Mouse (Mus musculus) c-Kit-positive CD71-positive TER-119-positive erythroid progenitor cells, embryonic 14.5 days (primary cell): ENCODE measurements around the gene Fam205a4.
"Not testable (repeated sequence)": the region's sequence is repeated elsewhere in the genome, so short reads cannot be mapped to it uniquely, and the experiment has no call there.

ENCODE experiments used
- DNase-seq: peaks from one replicate; pipeline ENCODE4 v3.0.0-alpha.2; 2013; ENCODE audit warnings: low spot score

Fam205a4 gene

GRCm38 (mm10) chr4:41965758-41966157 lies at the start of gene Fam205a4:
TSS of gene Fam205a4 (plus strand) at chr4:41966058.
- DNase-seq = not testable (repeated sequence)

- not testable (repeated sequence) for DNase-seq
Measured at GRCm38 (mm10) chr4:41941272-41941671, 24.6 kb upstream of the Fam205a4 start, which contains the start of gene Gm20878. TSS of gene Gm20878 (plus strand) at chr4:41941572.
